Mouse (Mus musculus): Measurements from ENCODE around the gene Ccnd3.
"Not testable (repeated sequence)": the region's sequence is repeated elsewhere in the genome, so short reads cannot be mapped to it uniquely, and the experiment has no call there.

Gene Ccnd3

DNA sequence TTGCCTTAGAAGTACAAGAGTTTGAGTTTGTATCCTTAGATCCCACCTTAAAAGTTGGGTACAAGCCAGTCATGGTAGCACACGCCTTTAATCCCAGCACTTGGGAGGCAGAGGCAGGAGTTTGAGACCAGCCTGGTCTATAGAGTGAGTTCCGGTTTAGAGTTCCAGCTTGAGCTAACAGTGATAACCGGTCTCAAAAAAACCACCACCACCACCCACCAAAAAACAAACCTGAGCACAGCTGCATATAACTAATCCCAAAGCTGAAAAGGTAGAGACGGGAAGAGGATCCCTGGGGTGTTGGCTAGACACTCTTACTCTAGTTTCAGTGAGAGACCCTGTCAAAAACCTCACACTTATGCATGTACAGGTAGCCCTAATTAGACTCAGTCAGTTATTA is 111.8 kb downstream of the Ccnd3 start:
- no peak for DNase-seq (ENCODE audit: extremely low spot score, low spot score)

DNA sequence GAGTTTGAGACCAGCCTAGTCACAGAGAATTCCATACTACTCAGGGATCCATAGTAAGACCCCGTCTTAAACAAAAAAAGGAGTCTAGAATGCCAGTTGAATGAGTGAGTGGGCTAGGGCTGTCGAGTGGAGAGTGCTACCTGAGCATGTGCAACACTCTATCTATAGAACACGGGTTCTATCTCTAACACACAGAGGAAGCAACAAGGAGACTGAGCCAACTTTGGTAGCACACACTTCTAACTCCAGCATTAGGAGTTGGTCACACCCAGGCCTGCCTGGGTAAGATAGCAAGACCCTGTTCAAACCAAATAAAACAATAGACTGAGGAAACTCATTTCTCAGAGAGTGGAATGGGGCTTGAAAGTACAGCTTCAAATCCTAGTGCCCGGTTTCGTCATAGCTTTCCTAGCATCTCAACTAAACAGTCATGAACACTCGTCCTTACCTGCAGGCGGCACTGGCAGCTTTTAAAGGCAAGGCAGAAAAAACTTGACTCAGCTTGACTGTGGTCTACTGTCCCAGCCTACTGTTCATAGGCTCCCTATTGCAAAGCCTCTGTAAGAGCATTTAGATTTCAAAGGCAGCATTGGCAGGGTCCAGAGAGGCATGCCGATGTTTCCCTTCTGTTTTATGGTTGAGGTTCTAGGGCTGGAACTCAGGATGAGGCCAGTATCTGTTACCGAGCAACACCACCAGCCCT is 112.9 kb downstream of the Ccnd3 start:
- DNase-seq (ENCODE audit: extremely low spot score, low spot score) = no peak

DNA sequence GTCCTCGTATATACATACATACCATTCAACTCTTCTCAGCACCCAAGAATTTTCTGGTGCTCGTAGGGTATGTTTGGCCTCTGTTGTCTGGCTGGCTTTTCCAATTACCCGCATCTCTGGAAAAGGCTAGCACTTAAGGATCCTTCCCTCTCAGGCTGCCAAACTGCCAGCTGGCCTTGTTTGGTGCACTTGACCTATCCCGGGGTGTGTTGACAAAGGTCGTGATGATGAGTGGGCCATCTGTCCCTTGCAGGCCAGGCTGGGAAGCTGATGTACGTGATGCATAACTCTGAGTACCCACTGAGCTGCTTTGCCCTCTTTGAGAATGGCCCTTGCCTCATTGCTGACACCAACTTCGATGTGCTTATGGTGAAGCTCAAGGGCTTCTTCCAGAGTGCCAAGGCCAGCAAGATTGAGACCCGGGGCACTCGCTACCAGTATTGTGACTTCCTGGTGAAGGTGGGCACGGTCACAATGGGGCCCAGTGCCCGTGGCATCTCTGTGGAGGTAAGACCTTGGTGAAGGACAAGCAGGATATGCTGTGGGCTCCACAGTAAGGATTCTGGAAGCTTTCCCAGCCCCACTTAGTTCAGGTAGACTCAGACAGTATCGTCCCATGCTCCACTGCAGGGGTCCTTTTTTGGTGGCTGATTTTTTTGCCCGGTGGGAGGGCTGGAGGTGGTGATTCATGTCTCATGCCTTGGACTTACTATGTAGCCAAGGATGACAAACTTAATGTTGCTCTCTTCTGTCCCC is 113.9 kb downstream of the Ccnd3 start:
- no peak for DNase-seq (ENCODE audit: extremely low spot score, low spot score)

DNA sequence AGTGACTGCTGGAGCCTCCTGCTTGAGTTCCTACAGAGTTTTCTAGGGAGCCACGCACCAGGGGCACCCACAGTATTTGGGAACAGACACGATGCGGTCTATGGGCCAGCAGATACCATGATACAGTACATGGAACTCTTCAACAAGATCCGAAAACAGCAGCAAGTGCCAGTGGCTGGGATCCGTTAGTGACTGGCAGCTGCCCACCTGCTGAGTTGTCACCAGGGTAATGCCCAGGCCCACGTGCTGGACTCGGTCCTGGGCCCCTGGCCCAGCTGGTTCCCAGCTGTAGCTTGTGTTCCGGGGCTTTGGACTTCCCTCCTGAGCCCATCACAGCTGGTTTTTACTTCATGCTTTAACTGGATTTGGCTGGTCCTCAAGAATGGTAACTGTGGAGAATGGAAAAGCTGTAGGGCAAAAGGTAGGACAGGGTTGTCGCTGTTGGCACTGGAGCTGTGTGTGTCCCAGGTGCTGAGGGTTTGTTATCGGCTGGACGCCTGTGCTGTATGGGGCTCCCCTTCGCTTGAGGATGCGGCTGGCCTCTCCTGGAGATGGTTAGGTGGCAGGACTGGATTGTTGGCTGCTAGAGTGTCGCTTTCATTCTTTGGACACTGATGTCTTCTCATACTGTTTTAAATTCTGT is 118.2 kb downstream of the Ccnd3 start:
- no peak for DNase-seq (ENCODE audit: extremely low spot score, low spot score)

DNA sequence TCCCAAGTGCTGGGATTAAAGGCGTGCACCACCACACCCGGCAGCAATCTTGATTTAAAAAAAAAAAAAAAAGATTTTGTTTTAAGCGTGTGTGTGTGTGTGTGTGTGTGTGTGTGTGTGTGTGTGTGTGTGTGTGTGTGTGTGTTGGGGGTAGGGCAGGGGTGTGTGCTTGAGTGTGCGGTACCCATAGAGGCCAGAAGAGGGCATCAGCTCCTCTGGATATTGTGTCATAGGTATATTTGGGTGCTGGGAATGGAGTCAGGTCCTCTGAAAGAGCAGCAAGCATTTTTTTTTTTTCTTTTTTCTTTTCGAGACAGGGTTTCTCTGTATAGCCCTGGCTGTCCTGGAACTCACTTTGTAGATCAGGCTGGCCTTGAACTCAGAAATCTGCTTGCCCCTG is 119.7 kb downstream of the Ccnd3 start:
- DNase-seq (ENCODE audit: extremely low spot score, low spot score) = not testable (repeated sequence)

DNA sequence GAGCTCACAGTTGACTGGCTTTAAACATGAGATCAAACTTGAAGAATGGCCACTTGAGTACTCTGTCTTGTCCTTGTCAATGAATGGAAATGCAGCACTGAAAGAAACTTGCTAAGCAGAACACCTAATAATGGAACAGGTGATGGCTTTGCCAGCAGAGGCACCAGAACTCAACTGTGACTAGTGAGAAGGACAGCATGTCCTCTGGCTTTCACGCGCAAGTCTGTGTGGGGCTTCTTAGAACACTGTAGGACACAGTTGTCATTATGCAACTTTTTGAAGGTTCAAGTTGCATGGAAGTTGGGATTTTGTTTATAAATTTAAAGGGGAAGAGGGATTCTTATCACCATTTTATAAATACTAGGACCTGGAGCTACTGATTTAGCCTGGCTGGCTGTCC is 120.2 kb downstream of the Ccnd3 start:
- no peak for DNase-seq (ENCODE audit: extremely low spot score, low spot score)

DNA sequence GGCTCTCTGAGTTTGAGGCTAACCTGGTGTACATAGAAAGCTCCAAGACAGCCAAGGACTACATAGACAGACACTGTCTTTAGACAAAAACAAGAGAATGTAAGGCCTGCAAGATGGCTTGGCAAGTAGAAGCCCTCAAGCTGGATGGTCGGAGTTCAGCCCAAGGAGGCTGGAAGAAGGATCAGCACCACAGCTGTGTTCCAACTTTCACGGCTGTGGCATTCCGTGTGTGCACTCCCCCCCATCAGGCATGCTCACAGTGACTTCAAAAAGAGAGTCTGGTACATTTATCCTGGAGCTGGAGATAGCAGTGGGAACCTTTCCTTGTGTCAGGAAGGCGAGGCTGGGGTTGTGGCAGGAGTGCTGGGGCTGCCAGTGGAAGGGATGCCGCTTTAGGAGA is 121.2 kb downstream of the Ccnd3 start:
- DNase-seq (ENCODE audit: extremely low spot score, low spot score) = no peak

DNA sequence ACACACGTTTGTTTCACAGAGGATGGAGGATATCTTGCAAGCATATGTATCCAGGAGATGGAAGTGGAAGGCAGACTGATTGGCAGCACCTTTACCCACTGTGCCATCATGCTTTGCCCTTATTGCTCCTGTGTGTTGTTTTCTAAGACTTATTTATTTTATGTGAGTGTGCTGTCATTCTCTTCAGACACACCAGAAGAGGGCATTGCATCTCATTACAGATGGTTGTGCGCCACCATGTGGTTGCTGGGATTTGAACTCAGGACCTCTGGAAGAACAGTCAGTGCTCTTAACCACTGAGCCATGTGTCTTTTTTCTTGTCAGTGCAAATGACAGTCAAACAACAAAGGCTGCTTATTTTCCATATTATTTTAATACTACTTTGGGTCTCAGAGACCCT is 122.9 kb downstream of the Ccnd3 start:
- DNase-seq (ENCODE audit: extremely low spot score, low spot score) = no peak

DNA sequence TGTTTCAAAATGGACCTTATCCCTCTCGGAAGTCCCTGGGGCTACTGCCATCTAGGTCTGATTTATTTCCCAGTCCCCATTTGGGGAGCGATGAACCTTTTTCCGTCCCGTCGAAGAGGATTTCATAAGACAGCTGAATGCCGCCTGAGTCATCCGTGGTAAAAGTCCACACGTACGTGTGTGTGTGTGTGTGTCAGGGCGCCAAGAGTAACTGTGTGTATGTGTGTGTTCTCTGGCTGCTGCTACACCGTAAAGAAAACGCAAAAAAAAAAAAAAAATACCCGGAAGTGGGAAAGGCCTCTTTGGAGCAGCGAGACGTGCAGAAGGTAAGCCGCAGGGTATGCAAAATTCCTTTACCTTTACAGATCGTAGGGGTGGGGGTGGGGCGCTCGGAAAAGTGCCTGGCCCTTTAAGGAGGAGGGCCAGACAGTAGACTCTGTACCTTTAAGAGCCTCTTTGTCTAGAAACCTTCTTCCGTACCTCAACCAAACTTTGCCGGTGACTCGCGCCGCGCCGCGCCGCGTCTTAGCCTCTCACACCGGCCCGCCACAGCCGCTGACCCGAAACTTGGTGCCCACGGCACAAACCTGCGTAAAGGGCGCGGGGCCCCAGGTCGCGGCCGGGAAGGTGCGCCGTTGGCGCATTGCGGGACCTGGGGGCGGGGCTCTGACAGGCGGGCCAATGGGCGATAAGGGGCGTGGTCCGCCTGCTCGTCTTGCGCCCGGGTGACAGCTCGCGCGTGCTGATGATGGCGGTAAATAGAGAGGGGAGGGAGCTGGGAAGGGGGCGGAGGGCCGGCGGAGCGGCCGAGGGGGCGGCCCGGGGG is 124.2 kb downstream of the Ccnd3 start:
- peak; percentile 96 for DNase-seq (ENCODE audit: extremely low spot score, low spot score)

DNA sequence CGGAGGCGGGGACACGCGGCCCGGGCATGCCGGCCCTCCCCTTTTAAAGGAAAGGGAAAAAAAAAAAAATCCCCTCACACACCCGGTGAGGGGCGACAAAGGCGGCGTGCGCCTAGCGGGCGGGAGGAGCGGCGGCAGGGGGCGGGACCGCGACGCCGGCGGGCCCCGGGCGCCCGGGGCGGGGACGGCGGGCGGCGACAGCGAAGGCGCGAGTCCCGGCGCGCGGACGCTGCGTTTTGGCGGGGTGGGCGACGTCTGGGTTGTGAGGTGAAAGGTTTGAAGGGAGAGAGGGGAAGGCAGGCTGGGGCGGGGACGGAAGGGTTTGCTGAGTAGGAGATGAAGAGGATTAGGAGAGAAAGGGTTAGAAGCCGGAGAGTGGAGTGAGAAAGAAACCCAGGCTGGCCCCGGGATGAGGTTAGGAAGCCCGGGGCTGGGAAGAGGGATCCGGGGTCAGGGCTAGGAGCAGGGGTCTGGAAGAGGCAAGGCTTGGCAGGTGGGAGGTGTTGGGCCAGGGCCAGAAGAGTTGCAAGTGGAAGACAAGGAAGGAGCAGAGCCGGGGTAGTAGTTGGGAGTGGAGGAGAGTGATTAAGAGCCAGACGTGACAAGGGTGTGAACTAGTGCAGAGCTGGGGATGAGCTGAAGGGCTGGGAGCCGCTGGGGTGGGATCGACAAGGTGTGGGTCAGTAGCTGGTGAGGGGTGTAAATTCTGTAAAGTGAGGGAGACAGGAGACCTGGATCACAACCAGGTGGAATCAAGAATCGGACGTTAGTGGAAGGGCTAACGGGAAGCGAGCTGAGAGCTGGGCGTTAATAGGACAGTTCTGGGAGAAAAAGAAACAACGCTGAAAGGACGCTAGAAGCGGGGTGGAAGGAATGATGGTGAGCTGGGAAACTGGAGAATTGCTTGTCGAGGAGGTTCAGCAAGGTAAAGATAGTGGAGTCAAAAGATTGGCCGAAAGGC is 125.1 kb downstream of the Ccnd3 start:
- peak; percentile 74 for DNase-seq (ENCODE audit: extremely low spot score, low spot score)

DNA sequence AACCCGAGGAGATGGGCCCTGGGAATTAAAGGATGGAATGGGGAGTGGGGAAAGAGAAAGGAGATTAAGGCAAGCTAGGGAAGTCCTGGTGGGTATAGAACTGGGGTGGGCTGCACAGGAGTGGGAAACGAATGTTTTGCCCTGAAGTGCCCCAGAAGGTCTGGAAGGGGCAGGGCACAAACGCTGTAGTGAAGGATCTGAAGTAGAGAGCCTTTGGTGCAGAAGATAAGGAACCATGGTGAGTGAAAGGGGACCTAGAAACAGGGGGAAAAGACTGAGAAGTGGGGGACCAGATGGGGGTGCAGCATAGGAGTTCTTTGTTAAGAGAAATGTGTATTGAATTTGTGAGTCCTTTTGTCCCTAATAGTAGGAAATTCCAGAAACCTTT is 125.8 kb downstream of the Ccnd3 start, which contains the start of gene Usp49:
Gene Usp49, plus strand, starts transcription at position 13 of the 388 bp plus-strand sequence.
- no peak for DNase-seq (ENCODE audit: extremely low spot score, low spot score)

DNA sequence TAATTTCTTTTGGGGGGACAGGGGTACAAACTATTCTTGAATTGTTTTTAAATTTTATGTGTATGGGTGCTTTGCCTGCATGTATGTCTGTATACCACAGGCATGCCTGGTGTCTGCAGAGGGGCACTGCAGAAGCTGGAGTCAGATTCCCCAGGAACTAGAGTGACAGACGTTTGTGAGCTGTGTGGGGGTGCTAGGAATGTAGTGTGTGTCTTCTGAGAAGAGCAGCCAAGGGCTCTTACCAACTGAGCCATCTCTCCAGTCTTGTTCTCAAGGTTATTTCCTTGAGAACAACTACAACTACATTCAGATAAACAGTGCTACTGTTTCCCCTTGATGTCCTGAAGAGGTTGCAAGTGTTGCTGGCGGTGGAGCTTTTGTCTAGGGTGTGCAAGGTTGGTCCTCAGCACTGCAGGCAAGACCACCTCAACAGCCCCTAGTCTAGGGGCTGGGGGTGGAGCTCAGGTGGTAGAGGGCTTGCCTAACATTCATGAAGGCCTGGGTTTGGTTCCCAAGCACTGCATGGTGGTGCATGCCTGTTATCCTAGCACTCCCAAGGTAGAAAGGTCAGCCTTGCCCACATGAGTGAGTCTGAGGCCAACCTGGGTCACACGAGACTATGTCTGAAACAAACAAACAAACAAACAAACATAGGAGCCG is 127.5 kb downstream of the Ccnd3 start:
- DNase-seq (ENCODE audit: extremely low spot score, low spot score) = no peak

DNA sequence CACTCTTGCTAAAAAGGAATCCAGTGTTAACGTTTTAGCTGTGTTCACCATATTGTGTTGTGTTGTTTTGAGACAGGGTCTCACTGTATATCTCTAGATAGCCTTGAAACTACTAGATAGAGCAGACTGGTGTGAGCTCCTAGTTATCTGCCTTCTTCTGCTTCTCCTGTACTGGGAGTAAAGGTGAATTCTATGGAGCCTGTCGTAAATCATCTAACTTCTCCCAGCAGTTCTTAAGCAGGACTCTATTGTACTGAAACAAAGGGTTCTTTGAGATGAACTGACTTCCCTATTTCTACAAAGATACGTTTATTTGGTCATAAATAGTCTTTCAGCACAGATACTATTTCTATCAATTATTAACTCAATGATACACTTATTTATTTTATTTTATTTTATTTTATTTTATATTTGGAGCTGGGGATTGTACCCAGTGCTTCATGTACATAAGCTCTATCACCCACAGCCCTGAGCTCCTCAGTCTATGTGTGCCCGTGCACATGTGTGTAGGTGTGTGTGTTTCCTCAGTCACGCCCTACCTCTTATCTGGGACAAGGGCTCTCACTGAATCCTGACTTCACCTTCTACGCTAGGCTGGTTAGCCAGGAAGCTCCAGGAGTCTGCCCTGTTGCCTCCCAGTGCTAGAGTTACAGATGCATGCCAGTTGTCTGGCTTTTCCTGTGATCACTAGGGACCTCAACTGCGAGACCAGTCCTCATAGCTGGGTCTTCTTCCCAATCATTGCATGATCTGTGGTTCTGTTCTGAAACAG is 129.3 kb downstream of the Ccnd3 start:
- no peak for DNase-seq (ENCODE audit: extremely low spot score, low spot score)

DNA sequence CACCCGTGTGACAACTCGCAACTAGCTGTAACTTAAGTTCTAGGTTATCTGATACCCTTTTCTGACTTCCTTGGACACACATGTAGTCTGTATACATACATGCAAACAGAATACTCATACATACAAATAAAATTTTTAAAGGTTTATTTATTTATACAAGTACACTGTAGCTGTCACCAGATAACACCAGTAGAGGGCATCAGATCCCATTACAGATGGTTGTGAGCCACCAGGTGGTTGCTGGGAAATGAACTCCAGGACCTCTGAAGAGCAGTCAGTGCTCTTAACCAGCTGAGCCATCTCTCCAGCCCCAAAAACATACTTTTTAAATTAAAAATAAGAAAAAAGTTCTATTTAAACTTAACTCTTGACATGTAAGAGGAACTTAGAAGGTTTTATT is 138.1 kb downstream of the Ccnd3 start:
- no peak for DNase-seq (ENCODE audit: extremely low spot score, low spot score)

DNA sequence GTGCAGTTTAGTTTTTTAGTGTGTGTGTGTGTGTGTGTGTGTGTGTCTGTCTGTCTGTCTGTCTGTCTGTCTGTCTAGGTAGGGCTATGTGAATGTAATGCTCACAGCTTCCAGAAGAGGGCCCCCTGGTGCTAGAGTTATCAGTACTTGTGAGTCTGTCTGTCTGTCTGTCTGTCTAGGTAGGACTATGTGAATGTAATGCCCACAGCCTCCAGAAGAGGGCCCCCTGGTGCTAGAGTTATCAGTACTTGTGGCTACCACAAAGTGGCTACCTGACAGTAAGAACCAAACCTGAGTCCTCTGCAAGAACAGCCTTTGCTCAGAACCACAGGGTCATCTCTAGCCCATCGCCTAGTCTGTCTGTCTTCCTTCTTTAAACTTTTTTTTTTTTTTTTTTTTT is 141.8 kb downstream of the Ccnd3 start:
- DNase-seq (ENCODE audit: extremely low spot score, low spot score) = peak; percentile 74

DNA sequence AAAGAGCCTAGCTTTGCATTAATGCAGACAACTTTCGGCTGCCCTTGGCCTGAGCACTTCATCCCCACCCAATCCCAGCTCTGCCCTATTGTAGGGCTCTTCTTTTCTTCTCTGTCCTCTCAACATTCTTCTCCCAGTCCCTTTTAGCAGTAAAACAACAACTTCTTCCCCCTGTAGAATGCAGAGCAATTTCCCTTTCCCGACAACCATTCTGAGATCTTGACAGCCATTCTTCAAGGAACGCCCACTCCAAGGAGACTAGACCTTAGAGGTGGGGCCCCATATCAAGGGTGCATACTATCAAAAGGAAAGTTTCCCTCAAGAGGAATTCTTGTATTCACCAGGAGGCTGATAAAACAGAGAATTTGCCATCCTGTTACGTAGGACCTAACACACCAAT is 144.1 kb downstream of the Ccnd3 start:
- no peak for DNase-seq (ENCODE audit: extremely low spot score, low spot score)
